Mouse (Mus musculus): ENCODE measurements around the gene Nes. TPM values are rescaled to one million over a fixed set of nuclear protein-coding genes. Genes with fewer than 3 reads are reported as not detected.

The Nes gene
- polyA plus RNA-seq, 1 experiment from 2014 or later = 4.5 TPM

GRCm38 (mm10) chr3:87949955-87950515 lies 20.8 kb upstream of the Nes start:
- DNase-seq (ENCODE audit: low spot score) = no peak

GRCm38 (mm10) chr3:87951946-87952345 lies 18.9 kb upstream of the Nes start:
- DNase-seq (ENCODE audit: low spot score) = no peak

GRCm38 (mm10) chr3:87952440-87952839 lies 18.4 kb upstream of the Nes start:
- no peak for DNase-seq (ENCODE audit: low spot score)

- DNase-seq (ENCODE audit: low spot score) = no peak
Measured at GRCm38 (mm10) chr3:87958056-87958455, 12.8 kb upstream of the Nes start.

GRCm38 (mm10) chr3:87958476-87958875 lies 12.4 kb upstream of the Nes start:
- DNase-seq (ENCODE audit: low spot score) = no peak

DNA sequence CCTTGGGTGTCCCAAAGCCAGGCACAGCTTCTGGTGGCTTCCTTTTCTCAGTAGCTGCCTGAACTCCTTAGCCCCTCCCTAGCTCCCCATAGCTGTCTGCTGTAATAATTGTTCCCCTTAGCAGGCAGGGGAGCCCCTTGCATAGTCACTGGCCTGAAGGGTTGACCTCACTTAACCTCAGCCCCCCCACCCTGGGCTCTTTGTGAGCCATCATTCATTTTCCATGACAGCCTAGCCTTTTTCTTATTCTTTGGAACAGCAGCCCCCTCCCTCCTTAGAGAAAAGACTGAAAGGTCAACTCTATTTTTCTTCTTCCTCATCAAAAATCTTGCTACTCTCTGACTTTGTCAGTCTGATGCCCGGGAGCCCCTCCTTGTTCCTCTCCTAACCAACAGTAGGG lies 11.9 kb upstream of the Nes start:
- no peak for DNase-seq (ENCODE audit: low spot score)

- DNase-seq (ENCODE audit: low spot score) = no peak
Measured at GRCm38 (mm10) chr3:87959371-87959770, 11.5 kb upstream of the Nes start.

DNA sequence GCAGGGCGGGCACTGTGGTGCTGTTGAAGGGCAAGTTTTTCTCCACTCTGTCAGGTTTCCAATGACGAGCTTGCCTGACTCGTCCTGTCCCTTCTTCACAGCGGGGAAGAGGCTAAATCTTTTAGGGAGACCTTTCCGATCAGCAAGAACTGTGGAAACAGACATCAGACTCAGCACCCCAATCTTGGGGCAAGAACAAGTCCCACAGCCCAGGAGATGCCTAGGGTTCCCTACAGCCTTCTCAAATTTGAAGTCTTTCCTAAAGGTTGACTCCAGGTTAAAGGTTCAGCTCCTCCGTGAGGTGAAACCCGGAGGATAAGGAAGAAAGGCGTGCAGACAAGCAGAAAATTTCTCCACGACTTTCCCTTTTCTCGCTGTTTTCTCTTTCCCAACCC lies 10.7 kb upstream of the Nes start:
- DNase-seq (ENCODE audit: low spot score) = no peak

DNA sequence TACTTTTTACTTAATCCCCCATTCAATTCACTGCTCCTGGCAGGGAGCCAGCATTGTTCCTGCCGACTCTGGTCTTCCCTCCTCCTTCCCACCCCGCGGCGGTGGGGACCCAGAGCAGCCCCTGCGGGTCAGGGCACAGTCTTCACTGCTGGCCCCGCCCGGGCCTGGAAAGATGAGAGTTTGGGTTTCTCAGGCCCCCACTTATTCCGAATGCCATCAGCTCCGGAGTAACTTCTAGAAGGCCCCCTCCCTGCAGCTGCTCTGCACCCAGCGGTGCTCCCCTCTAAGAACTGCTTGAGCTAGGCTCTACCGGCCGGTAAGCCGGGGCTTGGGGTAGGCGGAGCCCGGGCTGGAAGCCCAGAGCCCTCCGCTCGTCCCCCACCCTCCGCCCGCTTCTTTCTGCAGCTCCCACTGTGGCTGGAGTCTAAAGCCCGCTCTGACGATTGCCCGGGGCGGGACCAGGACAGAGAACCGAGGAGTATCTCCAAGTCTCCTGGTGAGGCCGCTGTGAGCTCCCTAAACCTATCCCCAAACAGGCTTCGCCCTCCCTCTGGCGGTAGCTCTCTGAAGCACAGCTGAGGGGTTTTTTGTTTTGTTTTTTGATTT lies 10.2 kb upstream of the Nes start:
- DNase-seq (ENCODE audit: low spot score) = peak; percentile 78

GRCm38 (mm10) chr3:87970184-87970938 lies 517 bp upstream of the Nes start:
- peak; percentile 81 for DNase-seq (ENCODE audit: low spot score)

DNA sequence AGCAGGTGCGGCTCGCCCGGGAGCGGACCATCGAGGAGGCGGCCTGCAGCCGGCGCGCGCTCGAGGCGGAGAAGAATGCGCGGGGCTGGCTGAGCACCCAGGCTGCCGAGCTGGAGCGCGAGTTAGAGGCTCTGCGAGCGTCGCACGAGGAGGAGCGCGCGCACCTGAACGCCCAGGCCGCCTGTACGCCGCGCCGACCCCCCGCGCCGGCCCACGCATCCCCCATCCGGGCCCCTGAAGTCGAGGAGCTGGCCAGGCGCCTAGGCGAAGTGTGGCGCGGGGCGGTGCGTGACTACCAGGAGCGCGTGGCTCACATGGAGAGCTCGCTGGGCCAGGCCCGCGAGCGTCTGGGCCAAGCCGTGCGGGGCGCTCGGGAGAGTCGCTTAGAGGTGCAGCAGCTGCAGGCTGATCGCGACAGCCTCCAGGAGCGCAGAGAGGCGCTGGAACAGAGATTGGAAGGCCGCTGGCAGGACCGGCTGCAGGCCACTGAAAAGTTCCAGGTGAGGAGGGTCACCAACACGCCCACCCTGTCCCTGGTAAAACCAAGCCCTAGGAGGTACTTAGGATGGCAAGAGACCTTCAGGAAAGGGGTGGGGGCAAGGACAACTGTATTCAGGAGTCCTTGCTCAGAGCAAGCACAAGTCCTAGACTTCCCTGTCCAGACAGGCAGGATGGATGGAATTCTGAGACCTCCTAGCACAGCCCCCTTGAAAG lies 768 bp downstream of the Nes start:
- no peak for DNase-seq (ENCODE audit: low spot score)

DNA sequence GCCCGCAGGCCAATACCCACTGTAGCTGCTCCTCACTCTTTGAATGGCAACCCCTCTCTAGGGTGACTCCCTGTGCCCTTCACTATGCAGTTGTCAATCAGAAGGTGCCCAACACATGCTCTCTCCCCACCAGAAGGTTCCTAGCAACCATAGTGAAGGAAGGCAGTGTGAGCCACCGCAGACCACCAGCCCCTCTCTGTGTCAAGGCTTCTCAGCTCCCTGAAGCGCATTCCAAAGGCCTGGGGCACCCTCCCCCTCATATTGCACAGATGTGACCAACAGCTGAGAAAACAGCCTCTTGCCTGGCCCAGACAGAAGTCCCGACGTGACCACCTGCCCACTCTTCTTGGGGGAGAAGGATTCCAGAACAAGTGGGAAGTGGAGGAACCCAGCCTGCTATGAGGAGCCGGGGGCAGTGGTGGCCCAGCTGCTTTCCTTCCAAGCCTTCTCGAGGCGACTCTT lies 1.4 kb downstream of the Nes start:
- DNase-seq (ENCODE audit: low spot score) = no peak

DNA sequence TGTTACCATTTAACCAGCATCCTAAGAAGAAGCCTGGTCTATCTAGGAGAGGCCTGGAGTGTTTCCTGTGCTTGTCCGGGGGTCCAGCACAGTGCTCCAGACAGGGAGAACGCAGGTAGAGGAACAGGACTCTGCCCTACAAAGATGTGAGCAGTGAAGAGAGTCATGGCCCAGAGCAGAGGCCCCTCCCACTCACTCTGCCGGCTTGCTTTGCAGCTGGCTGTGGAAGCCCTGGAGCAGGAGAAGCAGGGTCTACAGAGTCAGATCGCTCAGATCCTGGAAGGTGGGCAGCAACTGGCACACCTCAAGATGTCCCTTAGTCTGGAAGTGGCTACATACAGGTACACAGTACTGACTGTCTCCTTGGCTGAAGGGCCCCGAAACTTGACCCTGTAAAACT lies 1.9 kb downstream of the Nes start:
- no peak for DNase-seq (ENCODE audit: low spot score)

GRCm38 (mm10) chr3:87973593-87974380 lies 2.9 kb downstream of the Nes start:
- no peak for DNase-seq (ENCODE audit: low spot score)

GRCm38 (mm10) chr3:87974381-87974987 lies 3.6 kb downstream of the Nes start:
- DNase-seq (ENCODE audit: low spot score) = no peak

DNA sequence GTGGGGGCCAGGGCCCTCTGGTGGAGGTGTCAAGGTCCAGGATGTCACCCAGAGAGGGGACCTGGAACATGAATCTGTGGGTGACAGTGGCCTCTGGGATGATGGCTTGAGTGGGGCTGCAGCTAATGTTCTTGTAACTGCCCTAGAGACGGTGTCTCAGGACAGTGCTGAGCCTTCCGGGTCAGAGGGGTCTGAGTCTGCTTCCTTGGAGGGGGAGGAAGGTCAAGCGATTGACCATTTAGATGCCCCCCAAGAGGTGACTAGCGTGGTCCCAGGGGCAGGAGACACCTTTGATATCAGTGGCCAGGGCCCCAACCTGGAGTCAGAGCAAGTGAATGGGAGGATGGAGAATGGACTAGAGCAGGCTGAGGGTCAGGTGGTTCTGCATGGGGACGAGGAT lies 8.6 kb downstream of the Nes start:
- DNase-seq (ENCODE audit: low spot score) = no peak

- no peak for DNase-seq (ENCODE audit: low spot score)
Measured at GRCm38 (mm10) chr3:87980085-87980484, 9.2 kb downstream of the Nes start.

- DNase-seq (ENCODE audit: low spot score) = no peak
Measured at GRCm38 (mm10) chr3:87980728-87981127, 9.8 kb downstream of the Nes start.

- no peak for DNase-seq (ENCODE audit: low spot score)
Measured at GRCm38 (mm10) chr3:87981214-87981760, 10.4 kb downstream of the Nes start.
